Mouse (Mus musculus) heart, adult 9 months (tissue): Measurements from ENCODE around the gene Kcne2.

Experiments
- DNase-seq, 2 experiments: peaks; one replicate each; pipeline ENCODE4 v3.0.0; 2022; ENCODE audit warnings: low spot score in 2 of 2

The Kcne2 gene

GRCm38 (mm10) chr16:92292101-92292500 lies at the start of gene Kcne2:
Gene Kcne2 (plus strand): TSS chr16:92292389.
- DNase-seq, result no peak

DNA sequence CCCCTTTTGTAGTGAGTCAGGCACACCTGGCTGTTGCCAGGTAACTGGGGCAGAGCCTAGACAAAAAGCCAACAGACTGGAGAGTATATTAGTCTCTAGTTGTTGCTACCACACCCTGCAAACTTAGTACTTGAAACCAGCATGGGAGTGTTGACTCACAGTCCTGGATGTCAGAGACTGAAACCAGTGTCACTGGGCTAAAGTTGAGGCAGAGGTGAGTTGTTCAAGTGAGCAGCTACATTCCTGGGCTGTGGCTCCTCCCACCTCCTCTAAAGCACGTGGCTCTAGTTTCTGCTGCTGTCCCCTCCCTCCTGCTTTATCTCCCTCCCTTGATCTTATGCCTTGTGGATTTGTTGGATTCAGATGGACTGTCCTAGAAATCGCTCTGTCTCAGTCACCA lies 46.3 kb upstream of the Kcne2 start:
- no peak for DNase-seq

GRCm38 (mm10) chr16:92246974-92247373 lies 45.2 kb upstream of the Kcne2 start:
- no peak for DNase-seq

DNA sequence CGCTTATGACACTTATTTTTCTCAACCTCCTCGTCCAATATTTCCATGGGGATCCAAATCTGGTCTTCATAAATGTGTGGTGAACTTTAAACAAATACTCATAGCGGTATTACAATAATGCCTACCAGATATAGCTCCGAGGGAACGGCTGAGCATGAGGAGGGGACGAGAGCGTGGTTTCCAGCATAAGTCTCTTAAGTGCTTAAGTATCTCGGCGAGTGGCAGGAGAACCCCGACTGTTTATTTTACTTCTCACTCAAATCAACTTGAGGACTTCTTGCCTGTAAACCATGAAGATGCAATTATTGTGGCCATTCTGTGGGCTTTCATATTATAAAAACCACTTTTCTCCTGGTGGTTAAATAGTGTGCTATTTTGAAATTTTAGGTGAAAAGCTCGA lies 44.5 kb upstream of the Kcne2 start:
- DNase-seq, result no peak

- no peak for DNase-seq
Measured at GRCm38 (mm10) chr16:92249681-92250080, 42.5 kb upstream of the Kcne2 start.

DNA sequence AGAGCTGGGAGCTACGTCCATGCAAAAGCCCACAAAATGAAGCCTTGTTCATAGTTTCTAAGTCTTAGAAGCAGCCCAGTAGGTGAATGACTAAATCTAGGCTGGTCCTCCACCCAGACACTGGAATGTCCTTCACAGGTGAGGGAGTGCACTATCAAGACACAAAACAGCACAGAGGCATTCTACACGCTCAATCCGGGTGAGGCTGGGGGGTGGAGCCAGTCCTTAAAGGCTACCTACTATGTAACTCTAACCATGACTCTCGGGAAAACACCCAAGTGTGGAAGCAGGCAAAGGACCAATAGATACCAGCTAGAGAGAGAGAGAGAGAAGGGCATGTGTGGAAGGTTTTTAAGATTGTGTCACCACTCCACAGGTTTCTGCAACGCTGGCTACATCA lies 41.7 kb upstream of the Kcne2 start:
- peak; percentile 10 to 15 for DNase-seq

DNA sequence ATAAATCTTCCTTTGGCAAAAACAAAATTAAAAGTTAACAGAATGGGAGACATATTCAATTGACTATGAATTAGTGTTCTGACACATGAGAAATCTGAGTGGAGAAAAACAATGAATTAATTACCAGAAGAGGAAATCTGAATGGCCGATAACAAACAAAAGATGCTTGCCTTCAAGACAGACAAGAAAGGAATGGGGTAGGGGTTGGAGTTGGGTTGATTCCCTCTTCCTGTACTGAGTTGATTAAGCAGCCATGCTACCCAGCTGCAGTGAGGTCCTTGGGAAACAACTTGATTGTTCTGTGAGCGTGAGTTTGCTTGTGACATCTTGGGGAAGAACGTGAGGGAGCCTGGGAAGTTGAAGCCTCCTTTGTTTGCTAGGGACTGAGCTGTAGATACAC lies 37.9 kb upstream of the Kcne2 start:
- DNase-seq, result no peak

DNA sequence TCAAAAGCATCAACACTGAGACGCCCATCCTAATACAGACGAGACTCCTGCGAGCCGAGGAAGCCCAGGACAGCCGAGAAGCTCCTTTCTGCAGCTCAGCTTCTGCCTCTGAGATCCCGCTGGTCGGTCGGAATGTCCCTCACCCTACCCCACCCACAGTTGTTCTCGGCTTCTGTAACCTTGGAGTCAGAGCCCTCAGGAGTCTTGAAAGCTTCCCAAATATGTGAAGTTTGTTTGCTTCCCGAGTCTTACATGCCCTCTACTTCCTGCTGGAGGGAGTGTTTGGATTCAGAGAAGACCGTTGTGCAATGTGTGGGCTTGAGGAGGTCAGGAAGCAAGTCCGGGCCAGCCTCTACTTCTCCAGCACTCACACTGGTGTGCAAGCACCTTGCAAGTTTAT lies 24.3 kb upstream of the Kcne2 start:
- no peak for DNase-seq

DNA sequence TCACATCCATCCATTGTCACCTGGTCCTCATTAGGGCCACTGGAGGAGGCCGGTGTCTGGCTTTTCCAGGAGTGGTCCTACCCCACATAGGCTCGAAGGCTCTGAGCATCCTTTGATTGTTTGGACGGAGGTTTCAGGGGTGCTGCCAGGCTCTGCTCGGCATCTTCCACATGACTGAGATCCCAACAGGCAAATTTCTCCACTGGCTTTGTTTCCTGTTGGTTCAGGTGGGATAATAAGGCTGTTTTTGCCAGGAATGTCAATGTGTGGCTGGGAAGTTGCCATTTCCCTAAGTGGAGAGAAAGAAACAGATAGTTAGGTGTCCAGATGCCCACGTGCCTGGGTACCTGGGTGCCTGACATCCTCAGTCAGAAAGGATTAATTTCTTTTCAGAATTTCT lies 17.7 kb upstream of the Kcne2 start:
- no peak for DNase-seq

DNA sequence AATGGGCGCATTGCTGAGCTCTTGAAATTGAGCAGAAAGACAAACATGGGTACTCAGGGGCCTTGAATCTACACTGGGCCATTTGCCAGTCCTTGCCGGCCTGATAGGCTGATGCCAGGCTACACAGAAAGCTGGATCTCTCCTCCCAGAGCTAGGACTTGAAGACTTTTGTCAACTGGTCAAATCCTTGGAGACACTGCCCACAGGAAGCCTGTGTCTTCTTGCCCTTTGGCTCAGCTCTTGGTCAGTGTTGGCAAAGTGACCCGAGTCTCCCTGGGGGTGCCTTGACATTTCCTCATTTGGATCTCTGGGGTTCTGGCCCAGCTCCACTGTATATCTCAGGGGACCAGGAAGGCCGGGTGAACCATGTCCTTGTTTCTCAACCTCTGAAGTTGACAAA lies 16.7 kb upstream of the Kcne2 start:
- DNase-seq, result no peak

GRCm38 (mm10) chr16:92282671-92283070 lies 9.5 kb upstream of the Kcne2 start:
- DNase-seq, result no peak

DNA sequence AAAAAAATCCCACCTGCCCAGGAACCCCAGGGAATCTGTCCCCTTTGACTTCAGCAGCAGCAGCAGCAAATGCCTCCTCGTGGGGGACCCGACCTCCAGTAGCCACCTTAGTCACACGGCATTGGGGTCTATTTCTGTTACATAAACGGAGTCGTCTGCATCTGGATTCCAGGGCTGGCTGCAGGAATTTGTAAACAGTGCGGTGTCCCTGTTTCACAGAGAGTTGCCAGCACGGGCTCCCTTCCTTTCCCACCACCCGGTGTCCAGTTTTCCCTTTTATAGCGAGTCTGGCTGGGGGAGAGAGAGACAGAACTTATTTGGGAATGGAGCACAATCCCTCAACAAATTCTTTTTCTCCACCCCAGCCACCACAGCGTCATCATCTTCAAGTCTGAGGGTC lies 7.1 kb upstream of the Kcne2 start:
- no peak for DNase-seq

GRCm38 (mm10) chr16:92286609-92287008 lies 5.6 kb upstream of the Kcne2 start:
- peak; percentile 46 to 71 for DNase-seq

- no peak for DNase-seq
Measured at GRCm38 (mm10) chr16:92288778-92289177, 3.4 kb upstream of the Kcne2 start.

DNA sequence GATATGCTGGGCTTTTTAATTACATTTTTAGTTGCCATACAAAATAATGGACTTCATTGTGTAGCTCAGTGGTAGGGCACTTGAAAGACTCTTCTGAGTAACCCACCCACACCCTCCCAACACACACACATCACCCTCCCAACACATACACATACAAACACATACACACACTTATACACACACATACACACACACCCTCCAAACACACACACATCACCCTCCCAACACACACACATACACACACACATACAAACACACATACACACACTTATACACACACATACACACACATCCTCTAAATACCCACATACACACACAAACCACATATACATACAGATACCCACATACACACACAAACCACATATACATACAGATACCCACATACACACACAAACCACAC lies 2.1 kb upstream of the Kcne2 start:
- no peak for DNase-seq

DNA sequence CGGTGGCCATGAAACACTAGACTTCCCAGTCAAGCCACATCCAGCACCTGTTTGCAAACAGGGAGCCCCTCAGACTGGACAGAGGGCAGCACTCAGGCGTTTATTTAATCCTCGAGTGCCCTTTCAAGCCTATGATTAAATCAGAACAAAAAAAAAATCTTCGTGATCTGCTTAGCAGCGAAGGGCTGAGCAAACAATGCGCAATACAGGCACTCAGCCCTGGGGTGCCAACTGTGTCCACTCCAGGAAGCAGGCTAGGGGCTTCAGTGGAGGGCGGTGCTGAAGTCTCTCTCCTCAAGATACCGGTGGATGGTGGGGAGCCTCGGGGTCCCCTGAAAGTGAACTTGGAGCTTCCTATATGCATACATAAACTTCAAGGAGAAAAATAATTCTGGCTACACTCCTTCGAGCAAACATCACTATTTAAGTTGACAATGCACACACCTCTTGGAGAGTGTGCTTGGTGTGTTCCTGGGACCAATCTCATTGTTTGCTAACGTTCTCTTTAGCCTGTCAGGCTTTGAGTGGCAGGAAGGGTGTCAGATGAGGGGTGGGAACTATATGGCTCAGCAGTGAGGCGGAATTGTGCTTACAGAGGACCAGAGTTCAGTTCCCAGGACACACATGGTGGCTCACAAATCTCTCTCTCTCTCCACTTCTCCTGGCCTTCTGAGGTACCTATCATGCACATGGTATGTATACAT lies 2.2 kb downstream of the Kcne2 start:
- DNase-seq, result no peak

- no peak for DNase-seq
Measured at GRCm38 (mm10) chr16:92295328-92295727, 3.1 kb downstream of the Kcne2 start.

GRCm38 (mm10) chr16:92300649-92301411 lies 8.6 kb downstream of the Kcne2 start, which contains the start of gene Smim11:
Gene Smim11 (plus strand): TSS chr16:92301286.
- DNase-seq, result peak; percentile 94 to 96

DNA sequence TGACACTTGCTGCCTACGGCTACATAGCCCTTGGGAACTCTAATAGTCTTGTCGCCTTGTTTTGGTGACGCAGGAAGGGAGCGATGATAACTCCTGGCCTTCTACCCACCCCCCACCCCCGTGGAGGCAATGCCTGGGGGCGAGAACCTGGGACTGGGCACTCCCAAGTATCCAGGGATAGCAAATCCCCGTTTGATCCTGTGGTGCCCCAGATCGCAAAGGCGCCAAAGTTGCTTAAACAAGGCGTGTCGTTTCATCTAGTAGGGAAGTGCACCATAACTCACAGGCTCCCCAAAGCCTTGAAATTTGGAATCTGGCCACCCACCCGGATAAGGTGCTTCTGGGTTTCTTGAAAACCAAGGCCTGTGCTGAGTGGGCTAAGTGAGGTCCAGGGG lies 9.2 kb downstream of the Kcne2 start:
- DNase-seq, result no peak

DNA sequence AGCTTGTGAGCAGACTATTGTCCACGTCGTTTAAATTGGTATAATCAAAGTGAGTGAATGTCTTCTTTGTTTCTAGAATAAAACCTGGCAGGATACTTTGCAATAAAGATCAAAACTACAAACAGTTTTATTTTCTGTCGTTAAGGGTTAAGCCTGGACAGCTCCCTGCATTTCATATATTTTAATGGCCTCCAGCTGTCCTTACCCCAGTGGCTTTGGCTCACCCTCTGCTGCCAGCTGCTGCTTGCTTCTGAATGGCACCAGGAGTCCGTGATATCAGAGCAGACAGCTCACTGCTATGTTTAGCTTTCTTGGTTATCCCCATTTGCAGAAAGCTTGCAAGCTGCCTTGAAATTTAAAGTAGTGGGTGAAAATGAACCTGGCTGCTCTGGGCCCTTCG lies 9.8 kb downstream of the Kcne2 start:
- DNase-seq, result peak; percentile 35 to 49

- no peak for DNase-seq
Measured at GRCm38 (mm10) chr16:92302506-92302905, 10.3 kb downstream of the Kcne2 start.

DNA sequence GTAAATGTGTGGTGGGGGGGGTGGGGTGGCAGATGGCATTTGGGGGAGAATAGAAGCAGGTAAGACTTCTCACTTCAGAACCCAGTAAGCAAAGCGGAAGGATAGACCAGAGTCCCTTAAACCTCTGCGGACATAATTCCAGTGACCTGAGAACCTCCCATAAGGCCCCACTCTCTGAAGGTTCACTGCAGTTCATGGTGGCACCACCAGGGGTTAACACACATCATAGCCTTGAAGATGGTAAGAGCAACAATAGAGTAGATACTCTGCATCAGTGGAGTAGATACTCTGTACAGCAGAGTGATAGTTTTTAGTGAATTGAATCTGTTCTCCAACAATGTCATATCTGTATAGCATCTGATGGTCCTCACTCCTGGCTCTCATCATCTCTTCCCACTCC lies 13.3 kb downstream of the Kcne2 start:
- DNase-seq, result no peak

DNA sequence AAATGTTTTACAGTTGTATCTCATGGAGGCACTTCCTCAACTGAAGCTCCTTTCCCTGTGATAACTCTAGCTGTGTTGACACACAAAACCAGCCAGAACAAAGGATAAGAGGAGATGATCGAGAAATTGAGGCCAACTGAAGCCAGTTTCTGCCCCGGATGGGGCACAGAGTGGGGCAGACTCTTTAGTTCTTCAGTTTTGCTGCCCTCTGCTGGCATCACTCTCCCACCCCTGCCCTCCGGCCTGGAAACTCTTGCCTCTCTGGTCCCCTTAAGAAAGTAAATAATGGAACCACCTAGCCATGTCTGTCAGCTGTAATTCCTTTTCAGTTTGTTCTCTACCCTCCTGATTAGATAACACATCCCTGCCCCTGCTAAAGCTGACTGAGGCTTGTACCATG lies 15.8 kb downstream of the Kcne2 start:
- no peak for DNase-seq
